In the genomic region with DNA sequence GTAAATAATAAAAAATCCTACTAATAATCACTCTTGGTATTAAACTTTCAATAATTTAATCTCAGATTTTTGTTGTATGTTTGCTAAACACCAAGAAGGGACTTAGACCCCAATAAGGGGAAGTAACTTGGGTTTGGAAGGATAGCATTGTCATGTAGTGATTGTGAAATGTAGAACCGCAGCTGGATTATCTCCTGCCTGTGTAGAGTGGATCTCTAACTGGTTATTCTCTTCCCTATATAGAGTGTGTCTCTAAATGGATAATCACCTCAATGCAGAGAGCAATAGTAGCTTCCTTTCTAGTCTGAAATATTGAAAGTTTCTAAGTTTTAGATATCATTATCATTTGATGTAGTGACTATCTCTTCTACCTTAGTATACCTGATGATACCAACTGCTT, we compare ENCODE assay signal across 30 mouse cellular contexts.
"Had no signal": no experiment of that assay in that cellular context is flagged by ENCODE, and none has a peak within 500 bp of the region (broad histone marks: within the 10 kb centered on the region; RNA-seq: fewer than 3 reads in every experiment).

No protein-coding gene starts in this region.

- H3K36me3 ChIP-seq: limb, embryonic 10.5 days; limb, embryonic 12.5 days; limb, embryonic 13.5 days; limb, embryonic 15.5 days; liver, embryonic 12.5 days; liver, embryonic 13.5 days; liver, embryonic 15.5 days; lung, embryonic 15.5 days; midbrain, embryonic 10.5 days; midbrain, embryonic 12.5 days; midbrain, embryonic 13.5 days; midbrain, embryonic 15.5 days; neural tube, embryonic 12.5 days had no signal

- ATAC-seq: liver, embryonic 12.5 days; liver, postnatal 0 days; lung, postnatal 0 days; midbrain, embryonic 13.5 days; midbrain, embryonic 15.5 days; midbrain, embryonic 16.5 days had no signal

- H3K9ac ChIP-seq: limb, embryonic 12.5 days; limb, embryonic 13.5 days; limb, embryonic 15.5 days; liver, embryonic 12.5 days; liver, embryonic 13.5 days; liver, embryonic 14.5 days; liver, embryonic 15.5 days; liver, postnatal 0 days; lung, embryonic 14.5 days; lung, embryonic 15.5 days; midbrain, embryonic 12.5 days; midbrain, embryonic 13.5 days; midbrain, embryonic 15.5 days; neural tube, embryonic 12.5 days had no signal

- H3K4me3 ChIP-seq: limb, embryonic 10.5 days; limb, embryonic 12.5 days; limb, embryonic 13.5 days; limb, embryonic 15.5 days; liver, embryonic 12.5 days; liver, embryonic 13.5 days; liver, embryonic 15.5 days; lung, embryonic 15.5 days; megakaryocyte, embryonic 14.5 days; midbrain, embryonic 10.5 days; midbrain, embryonic 12.5 days; midbrain, embryonic 13.5 days; midbrain, embryonic 15.5 days; myocyte; neural tube, embryonic 12.5 days had no signal

- H3K27me3 ChIP-seq: limb, embryonic 12.5 days; limb, embryonic 13.5 days; limb, embryonic 15.5 days; liver, embryonic 12.5 days; liver, embryonic 13.5 days; liver, embryonic 15.5 days; lung, embryonic 15.5 days; megakaryocyte, embryonic 14.5 days; midbrain, embryonic 12.5 days; midbrain, embryonic 13.5 days; midbrain, embryonic 15.5 days; neural tube, embryonic 12.5 days had no signal

- H3K9me3 ChIP-seq: limb, embryonic 10.5 days; limb, embryonic 12.5 days; limb, embryonic 13.5 days; limb, embryonic 15.5 days; liver, embryonic 12.5 days; liver, embryonic 13.5 days; liver, embryonic 15.5 days; lung, embryonic 15.5 days; megakaryocyte, embryonic 14.5 days; midbrain, embryonic 10.5 days; midbrain, embryonic 12.5 days; midbrain, embryonic 13.5 days; midbrain, embryonic 15.5 days; neural tube, embryonic 12.5 days had no signal

- DNase-seq: left cerebral cortex, postnatal 4 days; liver; liver, embryonic 13.5 days; liver, postnatal 0 days; lung, adult 18-20 months; lung, adult 2 months; lung, embryonic 14.5 days; lung, postnatal 10 days; lung, postnatal 14 days; lung, postnatal 36 days; lung, postnatal 4 days; midbrain, embryonic 14.5 days had no signal

- H3K27ac ChIP-seq: limb, embryonic 10.5 days; limb, embryonic 12.5 days; limb, embryonic 13.5 days; limb, embryonic 15.5 days; liver, embryonic 12.5 days; liver, embryonic 13.5 days; liver, embryonic 14.5 days; liver, embryonic 15.5 days; lung, embryonic 15.5 days; macrophage; midbrain, embryonic 10.5 days; midbrain, embryonic 12.5 days; midbrain, embryonic 13.5 days; midbrain, embryonic 15.5 days; neural tube, embryonic 12.5 days had no signal

- H3K4me1 ChIP-seq: limb, embryonic 10.5 days; limb, embryonic 12.5 days; limb, embryonic 13.5 days; limb, embryonic 15.5 days; liver, embryonic 12.5 days; liver, embryonic 13.5 days; liver, embryonic 15.5 days; lung, embryonic 15.5 days; megakaryocyte, embryonic 14.5 days; midbrain, embryonic 10.5 days; midbrain, embryonic 12.5 days; midbrain, embryonic 13.5 days; midbrain, embryonic 15.5 days; neural tube, embryonic 12.5 days had no signal
